Comparison of ENCODE assay signal across 32 mouse cellular contexts in genomic region chr17:45966736-45967135, GRCm38 (mm10).
DNase-seq lines count a peak whose midpoint lies in the region; ATAC-seq and TF ChIP-seq lines count a peak whose summit lies in the region.
"Had no signal": no experiment of that assay in that cellular context is flagged by ENCODE, and none has a peak within 500 bp of the region (broad histone marks: within the 10 kb centered on the region; RNA-seq: fewer than 3 reads in every experiment).

No protein-coding gene starts in this region.

- peak overlapping the region; percentile 43; the same call in 1 of the 2 replicates for H3K27ac ChIP-seq in heart, embryonic 10.5 days
- H3K27ac ChIP-seq in embryonic facial prominence, embryonic 14.5 days (replicated peaks; ENCODE audit: low read depth, low read length): no peak overlapping the region
- no peak overlapping the region for H3K27ac ChIP-seq in midbrain, embryonic 14.5 days (replicated peaks; ENCODE audit: low read depth, low read length)
- H3K27ac ChIP-seq in cerebellum, adult 2 months (ENCODE audit: insufficient read depth, low read length): no peak overlapping the region
- H3K27ac ChIP-seq: embryonic facial prominence, embryonic 12.5 days; forebrain, embryonic 12.5 days; heart, adult 2 months; heart, embryonic 13.5 days; kidney, embryonic 15.5 days; left cerebral cortex, adult 2 months; liver, embryonic 12.5 days; neural tube, embryonic 13.5 days had no signal

- no peak for DNase-seq in heart, embryonic 10.5 days (ENCODE audit: low spot score)
- no peak for DNase-seq in heart, adult 11 months
- no peak for DNase-seq in embryonic facial prominence, embryonic 14.5 days (ENCODE audit: low spot score)
- peak; percentile 24 for DNase-seq in midbrain, embryonic 14.5 days
- peak; percentile 80 for DNase-seq in retina, postnatal 1 day
- no peak for DNase-seq in cerebellum, adult 2 months
- no peak for DNase-seq in urinary bladder, postnatal 36 days (ENCODE audit: low spot score in 2 of 2)
- DNase-seq: adrenal gland, postnatal 10 days; cerebellum, adult 18-20 months; cerebellum, postnatal 14 days; gastrocnemius, postnatal 25 days; heart, adult 2 months; heart, postnatal 10 days; kidney, adult 18-20 months; kidney, postnatal 25 days; liver, postnatal 0 days; lung, postnatal 36 days; right cerebral cortex, adult 18-20 months; spleen, adult 18-20 months; thymus, adult 2 months; thymus, postnatal 4 days had no signal

- H3K9ac ChIP-seq in embryonic facial prominence, embryonic 14.5 days (ENCODE audit: low read depth, low read length): peak overlapping the region; percentile 17; the same call in 1 of the 2 replicates
- no peak overlapping the region for H3K9ac ChIP-seq in midbrain, embryonic 14.5 days (replicated peaks; ENCODE audit: low read length)
- H3K9ac ChIP-seq: embryonic facial prominence, embryonic 12.5 days; forebrain, embryonic 12.5 days; heart, embryonic 13.5 days; kidney, embryonic 15.5 days; liver, embryonic 12.5 days; liver, postnatal 0 days; neural tube, embryonic 13.5 days had no signal

- no peak overlapping the region for H3K4me2 ChIP-seq in embryonic facial prominence, embryonic 14.5 days (ENCODE audit: low read depth, low read length)
- H3K4me2 ChIP-seq in midbrain, embryonic 14.5 days (ENCODE audit: low read length): no peak overlapping the region
- H3K4me2 ChIP-seq: embryonic facial prominence, embryonic 12.5 days; forebrain, embryonic 12.5 days; heart, embryonic 13.5 days; kidney, embryonic 15.5 days; liver, embryonic 12.5 days; neural tube, embryonic 13.5 days had no signal

- no peaks in the 10 kb centered on the region for H3K9me3 ChIP-seq in heart, embryonic 10.5 days
- no peaks in the 10 kb centered on the region for H3K9me3 ChIP-seq in embryonic facial prominence, embryonic 14.5 days (ENCODE audit: control insufficient read depth, low read length)
- no peaks in the 10 kb centered on the region for H3K9me3 ChIP-seq in midbrain, embryonic 14.5 days (ENCODE audit: control insufficient read depth, low read length)
- H3K9me3 ChIP-seq: embryonic facial prominence, embryonic 12.5 days; forebrain, embryonic 12.5 days; G1E; heart, embryonic 13.5 days; kidney, embryonic 15.5 days; liver, embryonic 12.5 days; neural tube, embryonic 13.5 days had no signal

- TF ChIP-seq POLR2A in cerebellum, adult 2 months (IDR thresholded peaks at IDR 0.05; ENCODE audit: borderline replicate concordance, insufficient read depth, low read length): no peak

- no peaks in the 10 kb centered on the region for H3K27me3 ChIP-seq in heart, embryonic 10.5 days (ENCODE audit: insufficient read depth, poor library complexity, severe bottlenecking)
- H3K27me3 ChIP-seq in embryonic facial prominence, embryonic 14.5 days (replicated peaks; ENCODE audit: control insufficient read depth, insufficient read depth, low read length): no peaks in the 10 kb centered on the region
- no peaks in the 10 kb centered on the region for H3K27me3 ChIP-seq in midbrain, embryonic 14.5 days (ENCODE audit: control insufficient read depth, insufficient read depth, low read length)
- H3K27me3 ChIP-seq in cerebellum, adult 2 months (ENCODE audit: control insufficient read depth, insufficient read depth, low read length): no peaks in the 10 kb centered on the region; the same call in 1 of the 2 replicates
- H3K27me3 ChIP-seq: embryonic facial prominence, embryonic 12.5 days; forebrain, embryonic 12.5 days; neural tube, embryonic 13.5 days had no signal

- H3K36me3 ChIP-seq in heart, embryonic 10.5 days: no peaks in the 10 kb centered on the region
- H3K36me3 ChIP-seq in embryonic facial prominence, embryonic 14.5 days (ENCODE audit: control insufficient read depth, insufficient read depth, low read length): no peaks in the 10 kb centered on the region
- H3K36me3 ChIP-seq in midbrain, embryonic 14.5 days (ENCODE audit: control insufficient read depth, insufficient read depth, low read length): no peaks in the 10 kb centered on the region
- H3K36me3 ChIP-seq: embryonic facial prominence, embryonic 12.5 days; forebrain, embryonic 12.5 days; G1E; heart, embryonic 13.5 days; kidney, embryonic 15.5 days; liver, embryonic 12.5 days; neural tube, embryonic 13.5 days had no signal

- ATAC-seq in embryonic facial prominence, embryonic 14.5 days (ENCODE audit: low read depth): peak; percentile 35; the same call in 1 of the 2 replicates
- no peak for ATAC-seq in midbrain, embryonic 14.5 days (ENCODE audit: low FRiP score, low TSS enrichment)
- ATAC-seq in erythroblast, adult 5-6 weeks (replicated peaks; ENCODE audit: low FRiP score, poor library complexity, severe bottlenecking): no peak
- ATAC-seq: hindbrain, embryonic 16.5 days; liver, embryonic 12.5 days; liver, postnatal 0 days had no signal

- H3K4me1 ChIP-seq in heart, embryonic 10.5 days: peaks cover 26% of the 10 kb centered on the region
- 0 out of 2 replicates have a peak, but pooled peaks cover 4% of the 10 kb centered on the region for H3K4me1 ChIP-seq in embryonic facial prominence, embryonic 14.5 days (ENCODE audit: control insufficient read depth, insufficient read depth, low read length)
- no peaks in the 10 kb centered on the region for H3K4me1 ChIP-seq in midbrain, embryonic 14.5 days (ENCODE audit: control insufficient read depth, insufficient read depth, low read length)
- H3K4me1 ChIP-seq in cerebellum, adult 2 months (ENCODE audit: control insufficient read depth, insufficient read depth, low read length): no peaks in the 10 kb centered on the region
- H3K4me1 ChIP-seq: neural tube, embryonic 13.5 days had no signal

- WGBS in heart, embryonic 10.5 days: 36% methylated on average over 4 of the region's 4 CpGs
- WGBS in embryonic facial prominence, embryonic 14.5 days: 11% methylated on average over 4 of the region's 4 CpGs
- WGBS in midbrain, embryonic 14.5 days: 10% methylated on average over 4 of the region's 4 CpGs
- WGBS in cerebellum, adult 2 months: 22% methylated on average over 4 of the region's 4 CpGs

- H3K4me3 ChIP-seq in heart, embryonic 10.5 days: no peak overlapping the region
- H3K4me3 ChIP-seq in embryonic facial prominence, embryonic 14.5 days (ENCODE audit: low read depth, low read length): no peak overlapping the region
- no peak overlapping the region for H3K4me3 ChIP-seq in midbrain, embryonic 14.5 days (replicated peaks; ENCODE audit: low read depth, low read length)
- H3K4me3 ChIP-seq in cerebellum, adult 2 months (replicated peaks; ENCODE audit: insufficient read depth, low read depth, low read length): no peak overlapping the region
- H3K4me3 ChIP-seq: embryonic facial prominence, embryonic 12.5 days; erythroblast, embryonic 14.5 days; forebrain, embryonic 12.5 days; heart, adult 2 months; heart, embryonic 13.5 days; kidney, embryonic 15.5 days; left cerebral cortex, adult 2 months; liver, embryonic 12.5 days; neural tube, embryonic 13.5 days had no signal

- no peak for TF ChIP-seq CTCF in cerebellum, adult 2 months (IDR thresholded peaks at IDR 0.05; ENCODE audit: borderline replicate concordance, insufficient read depth, low read depth, low read length)

Comparison
In these comparisons a context has a peak if more than half of its experiments do, and no peak if none do; other contexts are left out.
1. DNase-seq: peak in midbrain, embryonic 14.5 days (single experiment) and retina, postnatal 1 day (single experiment); none in heart, embryonic 10.5 days (single experiment), heart, adult 11 months (single experiment), embryonic facial prominence, embryonic 14.5 days (single experiment), cerebellum, adult 2 months (0 of 2) and urinary bladder, postnatal 36 days (0 of 2).